Mouse (Mus musculus) heart, embryonic 16.5 days (tissue): Measurements from ENCODE around the gene Gm10518. TPM values are rescaled to one million over a fixed set of nuclear protein-coding genes. Genes with fewer than 3 reads are reported as not detected.
"Not testable (repeated sequence)": the region's sequence is repeated elsewhere in the genome, so short reads cannot be mapped to it uniquely, and the experiment has no call there.

Experiments
- ATAC-seq: fragments of 200-750 bp; cut with Nextera tagmentation; replicated peaks from 2 replicates; pipeline ENCODE4 v1.8.0; 2017; ENCODE audit warnings: moderate number of reproducible peaks; ENCODE audit not compliant: insufficient read depth, low FRiP score; ENCODE audit errors: extremely low read depth
- H3K27ac ChIP-seq: fragments of 300-500 bp; sonication (generic); 2 replicates; pipeline ENCODE4 v1.5.1; 2014; ENCODE audit warnings: mild to moderate bottlenecking, low read length, control low read depth, moderate library complexity
- H3K27me3 ChIP-seq: fragments of 300-500 bp; sonication (generic); 2 replicates; pipeline ENCODE4 v1.6.1; 2014; ENCODE audit warnings: low read length, mixed read lengths; ENCODE audit not compliant: control insufficient read depth, insufficient read depth
- H3K36me3 ChIP-seq: fragments of 300-500 bp; sonication (generic); 2 replicates; pipeline ENCODE4 v1.6.1; 2014; ENCODE audit not compliant: control insufficient read depth, insufficient read depth
- H3K4me1 ChIP-seq: fragments of 300-500 bp; sonication (generic); 2 replicates; pipeline ENCODE4 v1.6.1; 2014; ENCODE audit warnings: low read length, mixed read lengths; ENCODE audit not compliant: control insufficient read depth, insufficient read depth
- H3K4me2 ChIP-seq: fragments of 300-500 bp; sonication (generic); 2 replicates; pipeline ENCODE4 v1.6.1; 2014; ENCODE audit warnings: low read depth, mild to moderate bottlenecking, control low read depth, low read length
- H3K4me3 ChIP-seq: fragments of 300-500 bp; sonication (generic); 2 replicates; pipeline ENCODE4 v1.5.1; 2014; ENCODE audit warnings: mild to moderate bottlenecking, control low read depth, low read length
- H3K9ac ChIP-seq: fragments of 300-500 bp; sonication (generic); 2 replicates; pipeline ENCODE4 v1.6.1; 2014; ENCODE audit warnings: low read length, control low read depth
- H3K9me3 ChIP-seq: fragments of 300-500 bp; sonication (generic); replicated peaks from 2 replicates; pipeline ENCODE4 v1.6.1; 2016; ENCODE audit warnings: low read length; ENCODE audit not compliant: control insufficient read depth
- WGBS: fragments of 180-500 bp; shearing (Covaris S2); extraction: QIAGEN DNeasy Blood & Tissue Kit; methylation state at CpG from one replicate; pipeline ENCODE4 v1.1.7; 2014; 5-methylcytosine and 5-hydroxymethylcytosine counted together
- polyA plus RNA-seq: library from polyadenylated mRNA; unstranded; fragments of >200 nt; fragmentation: Nextera tagmentation; extraction: Ambion mirVana; gene quantifications from 2 replicates; pipeline ENCODE4 v1.2.1, GENCODE M21; 2015

The Gm10518 gene
- polyA plus RNA-seq, 1 experiment from 2014 or later, result not detected

GRCm38 (mm10) chr1:179803513-179804139 lies 450 bp downstream of the Gm10518 start, which contains the start of gene Ahctf1:
Ahctf1 (minus strand) TSS chr1:179803680.
- WGBS, result under 1% methylated on average over 56 of the region's 56 CpGs
- H3K4me1 ChIP-seq, result peaks cover 19% of the 10 kb centered on the region

GRCm38 (mm10) chr1:179804140-179804881 lies 1.1 kb downstream of the Gm10518 start:
- H3K9me3 ChIP-seq, result 0 out of 2 replicates have a peak, but pooled peaks cover 2% of the 10 kb centered on the region
- no peak for ATAC-seq
- H3K4me2 ChIP-seq, result peak overlapping the region; percentile 77
- peaks cover 19% of the 10 kb centered on the region for H3K4me1 ChIP-seq
- H3K36me3 ChIP-seq, result 0 out of 2 replicates have a peak, but pooled peaks cover 2% of the 10 kb centered on the region
- H3K27ac ChIP-seq, result peak overlapping the region; percentile 96
- H3K27me3 ChIP-seq, result no peaks in the 10 kb centered on the region
- H3K4me3 ChIP-seq, result peak overlapping the region; percentile 66
- 25% methylated on average over 11 of the region's 11 CpGs for WGBS
- H3K9ac ChIP-seq, result peak overlapping the region; percentile 90

More at GRCm38 (mm10) chr1:179803513-179804139, 450 bp downstream of the Gm10518 start, which contains the start of gene Ahctf1:
- H3K9me3 ChIP-seq, result 0 out of 2 replicates have a peak, but pooled peaks cover 2% of the 10 kb centered on the region
- H3K27ac ChIP-seq, result peak within 1 kb of the TSS; percentile 96
- H3K27me3 ChIP-seq, result no peaks in the 10 kb centered on the region
- peak; percentile 98 for ATAC-seq
- peak within 1 kb of the TSS; percentile 90 for H3K9ac ChIP-seq
- H3K4me2 ChIP-seq, result peak within 1 kb of the TSS; percentile 77
- H3K4me3 ChIP-seq, result peak within 1 kb of the TSS; percentile 66
- peaks cover 6% of the 10 kb centered on the region; the same call in 1 of the 2 replicates for H3K36me3 ChIP-seq

DNA sequence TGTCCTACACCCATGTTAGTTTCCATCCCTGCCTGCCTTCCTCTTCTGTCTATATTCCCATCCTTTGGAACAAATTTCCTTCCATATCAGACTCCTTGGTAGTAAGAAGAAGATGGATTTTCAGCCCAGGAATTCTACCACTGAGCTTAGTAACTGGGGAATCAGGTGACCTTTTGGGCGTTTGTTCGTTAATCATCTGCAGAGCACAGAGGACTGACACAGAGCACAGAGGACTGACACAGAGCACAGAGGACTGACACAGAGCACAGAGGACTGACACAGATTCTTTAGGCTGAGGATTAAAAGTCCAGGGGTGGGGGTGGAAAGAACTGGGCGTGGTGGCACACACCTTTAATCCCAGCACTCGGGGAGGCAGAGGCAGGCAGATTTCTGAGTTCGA lies 2.6 kb downstream of the Gm10518 start:
- no peak overlapping the region for H3K4me3 ChIP-seq
- 76% methylated on average over 5 of the region's 5 CpGs for WGBS
- H3K36me3 ChIP-seq, result no peaks in the 10 kb centered on the region
- H3K9ac ChIP-seq, result no peak overlapping the region
- H3K9me3 ChIP-seq, result no peaks in the 10 kb centered on the region
- no peak for ATAC-seq
- H3K4me1 ChIP-seq, result peaks cover 19% of the 10 kb centered on the region
- H3K27ac ChIP-seq, result no peak overlapping the region
- no peak overlapping the region for H3K4me2 ChIP-seq
- no peaks in the 10 kb centered on the region for H3K27me3 ChIP-seq

DNA sequence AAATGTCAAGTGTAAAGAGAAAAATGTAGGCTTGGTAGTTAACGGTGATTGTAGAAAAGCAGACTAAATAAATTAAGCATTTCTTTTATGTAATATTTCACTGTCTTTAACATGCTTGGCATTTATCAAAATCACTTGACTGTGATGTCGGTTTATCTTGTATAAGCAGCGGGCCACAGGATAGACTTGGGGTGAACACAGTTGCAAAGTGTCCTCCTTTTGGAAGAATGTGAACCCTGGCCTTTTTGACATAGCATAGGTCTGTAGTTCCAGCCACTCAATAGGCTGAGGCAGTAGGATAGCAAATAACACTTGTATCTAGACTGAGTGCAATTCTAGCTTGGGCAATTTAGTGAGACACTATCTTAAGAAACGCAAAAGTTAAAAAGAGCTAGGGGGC lies 4.3 kb downstream of the Gm10518 start:
- Histone ChIP-seq H3K9ac (no peak overlapping the region), H3K36me3 (no peaks in the 10 kb centered on the region), H3K27me3 (no peaks in the 10 kb centered on the region), H3K27ac (no peak overlapping the region), H3K9me3 (no peaks in the 10 kb centered on the region), H3K4me1 (peaks cover 5% of the 10 kb centered on the region), H3K4me3 (no peak overlapping the region), H3K4me2 (no peak overlapping the region)
- WGBS, result 58% methylated on average over 4 of the region's 4 CpGs
- no peak for ATAC-seq

GRCm38 (mm10) chr1:179808300-179808699 lies 5.1 kb downstream of the Gm10518 start:
- no peak for ATAC-seq
- Histone ChIP-seq H3K4me1 (peaks cover 5% of the 10 kb centered on the region), H3K27me3 (no peaks in the 10 kb centered on the region), H3K4me3 (no peak overlapping the region), H3K36me3 (no peaks in the 10 kb centered on the region), H3K27ac (no peak overlapping the region), H3K9me3 (no peaks in the 10 kb centered on the region), H3K4me2 (no peak overlapping the region), H3K9ac (no peak overlapping the region)
- 40% methylated on average over 3 of the region's 3 CpGs for WGBS

- no peaks in the 10 kb centered on the region; the same call in 1 of the 2 replicates for H3K9me3 ChIP-seq
- 32% methylated on average over 2 of the region's 2 CpGs for WGBS
- ATAC-seq, result no peak
- H3K27me3 ChIP-seq, result no peaks in the 10 kb centered on the region
- H3K4me2 ChIP-seq, result no peak overlapping the region
- no peak overlapping the region for H3K9ac ChIP-seq
- H3K27ac ChIP-seq, result no peak overlapping the region
- no peaks in the 10 kb centered on the region for H3K36me3 ChIP-seq
- H3K4me1 ChIP-seq, result no peaks in the 10 kb centered on the region
- no peak overlapping the region for H3K4me3 ChIP-seq
These were observed 10.2 kb downstream of the Gm10518 start for GRCm38 (mm10) chr1:179813385-179813784.

GRCm38 (mm10) chr1:179814616-179815015 lies 11.4 kb downstream of the Gm10518 start:
- Histone ChIP-seq H3K9ac (no peak overlapping the region), H3K9me3 (no peaks in the 10 kb centered on the region; the same call in 1 of the 2 replicates), H3K4me2 (no peak overlapping the region), H3K27me3 (no peaks in the 10 kb centered on the region), H3K4me1 (no peaks in the 10 kb centered on the region), H3K36me3 (no peaks in the 10 kb centered on the region), H3K4me3 (no peak overlapping the region), H3K27ac (no peak overlapping the region)
- no peak for ATAC-seq
- WGBS, result 78% methylated on average over 2 of the region's 2 CpGs

DNA sequence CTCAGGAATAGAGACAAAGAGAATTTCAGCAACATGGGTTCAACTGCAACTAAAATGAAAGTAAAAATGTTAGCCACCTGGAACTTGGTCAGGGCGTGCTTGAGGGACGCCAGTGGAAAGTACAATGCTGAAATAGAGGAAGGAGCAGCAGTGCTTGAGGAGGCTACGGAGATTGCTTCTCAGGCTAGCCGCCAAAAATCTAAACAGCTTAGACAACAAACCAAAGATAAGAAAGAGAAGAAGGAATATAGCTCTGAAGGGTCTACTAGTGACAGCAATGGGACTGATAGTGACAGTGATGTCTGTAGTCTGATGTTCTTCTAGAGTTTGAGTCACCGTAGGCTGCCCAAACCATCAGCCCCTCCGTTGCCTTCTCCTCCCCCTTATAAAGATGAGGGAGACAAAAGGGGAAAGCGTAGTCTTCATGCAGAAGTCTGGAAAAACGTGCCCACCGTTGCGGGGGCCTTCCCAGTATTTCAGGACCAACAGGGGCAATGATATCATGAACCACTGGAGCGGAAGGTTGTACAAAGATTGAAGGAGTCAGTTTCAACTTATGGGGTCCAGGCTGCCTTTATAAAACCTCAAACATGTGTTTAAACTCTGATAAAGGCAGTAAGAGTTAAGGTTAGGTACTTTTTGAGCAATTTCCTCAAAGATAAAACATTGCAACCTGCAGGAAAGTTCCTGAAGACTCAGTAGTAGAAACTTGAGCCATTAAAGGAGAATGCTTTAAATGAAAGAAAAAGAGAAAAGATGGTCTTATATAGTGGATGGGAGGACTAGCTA lies 15.5 kb downstream of the Gm10518 start:
- not testable (repeated sequence) for H3K36me3 ChIP-seq, H3K9me3 ChIP-seq, H3K4me1 ChIP-seq, ATAC-seq, H3K9ac ChIP-seq, H3K4me3 ChIP-seq, H3K27me3 ChIP-seq, H3K27ac ChIP-seq, H3K4me2 ChIP-seq
- WGBS, result 83% methylated on average over 11 of the region's 11 CpGs
